Mouse (Mus musculus): ENCODE results near the gene Icam4. TPM values are rescaled to one million over a fixed set of nuclear protein-coding genes. Genes with fewer than 3 reads are reported as not detected.
"Not testable (repeated sequence)": the region's sequence is repeated elsewhere in the genome, so short reads cannot be mapped to it uniquely, and the experiment has no call there.

Icam4 gene
- polyA plus RNA-seq, 1 experiment: 105 TPM

GRCm38 (mm10) chr9:21036161-21036560, 7.0 kb downstream of the Icam4 start:
- TF ChIP-seq GATA1 (IDR thresholded peaks at IDR 0.05; ENCODE audit: low read length) (no peak), TAL1 (IDR thresholded peaks at IDR 0.05; ENCODE audit: low read length) (no peak)
- H3K9me3 ChIP-seq (ENCODE audit: control insufficient read depth, low read length): peaks cover 27% of the 10 kb centered on the region
- peaks cover 85% of the 10 kb centered on the region for H3K4me1 ChIP-seq (ENCODE audit: control insufficient read depth)
- H3K36me3 ChIP-seq (ENCODE audit: control insufficient read depth): peaks cover 32% of the 10 kb centered on the region
- no peak overlapping the region for H3K4me3 ChIP-seq (replicated peaks)
- H3K27me3 ChIP-seq (ENCODE audit: control insufficient read depth): peaks cover 78% of the 10 kb centered on the region

- Histone ChIP-seq H3K27me3 (ENCODE audit: control insufficient read depth) (peaks cover 74% of the 10 kb centered on the region), H3K4me3 (replicated peaks) (no peak overlapping the region), H3K4me1 (ENCODE audit: control insufficient read depth) (peaks cover 85% of the 10 kb centered on the region)
Measured at GRCm38 (mm10) chr9:21036666-21037065, 7.5 kb downstream of the Icam4 start.

GRCm38 (mm10) chr9:21037481-21037891, 8.3 kb downstream of the Icam4 start:
- H3K9me3 ChIP-seq (ENCODE audit: control insufficient read depth, low read length): peaks cover 27% of the 10 kb centered on the region
- no peak overlapping the region for H3K4me3 ChIP-seq (replicated peaks)
- H3K4me1 ChIP-seq (ENCODE audit: control insufficient read depth): peaks cover 76% of the 10 kb centered on the region
- H3K36me3 ChIP-seq (ENCODE audit: control insufficient read depth): peaks cover 29% of the 10 kb centered on the region
- TF ChIP-seq TAL1 (IDR thresholded peaks at IDR 0.05; ENCODE audit: low read length): no peak
- TF ChIP-seq GATA1 (IDR thresholded peaks at IDR 0.05; ENCODE audit: low read length): no peak
- peaks cover 66% of the 10 kb centered on the region for H3K27me3 ChIP-seq (ENCODE audit: control insufficient read depth)

More at GRCm38 (mm10) chr9:21036666-21037065, 7.5 kb downstream of the Icam4 start:
- Histone ChIP-seq H3K36me3 (ENCODE audit: control insufficient read depth) (peaks cover 29% of the 10 kb centered on the region), H3K9me3 (ENCODE audit: control insufficient read depth, low read length) (peaks cover 27% of the 10 kb centered on the region)
- TF ChIP-seq TAL1 (IDR thresholded peaks at IDR 0.05; ENCODE audit: low read length) (no peak), GATA1 (IDR thresholded peaks at IDR 0.05; ENCODE audit: low read length) (no peak)

GRCm38 (mm10) chr9:21039779-21040178, 10.6 kb downstream of the Icam4 start:
- Histone ChIP-seq H3K27me3 (ENCODE audit: control insufficient read depth) (peaks cover 43% of the 10 kb centered on the region), H3K36me3 (ENCODE audit: control insufficient read depth) (peaks cover 23% of the 10 kb centered on the region), H3K4me1 (ENCODE audit: control insufficient read depth) (peaks cover 62% of the 10 kb centered on the region)

GRCm38 (mm10) chr9:21041308-21041707, 12.1 kb downstream of the Icam4 start:
- Histone ChIP-seq H3K9me3 (ENCODE audit: control insufficient read depth, low read length) (peaks cover 15% of the 10 kb centered on the region), H3K27me3 (ENCODE audit: control insufficient read depth) (peaks cover 28% of the 10 kb centered on the region), H3K4me1 (ENCODE audit: control insufficient read depth) (peaks cover 56% of the 10 kb centered on the region), H3K36me3 (ENCODE audit: control insufficient read depth) (peaks cover 10% of the 10 kb centered on the region), H3K4me3 (replicated peaks) (no peak overlapping the region)
- no peak for TF ChIP-seq GATA1 (IDR thresholded peaks at IDR 0.05; ENCODE audit: low read length)
- no peak for TF ChIP-seq TAL1 (IDR thresholded peaks at IDR 0.05; ENCODE audit: low read length)

More at GRCm38 (mm10) chr9:21039779-21040178, 10.6 kb downstream of the Icam4 start:
- no peak overlapping the region for H3K4me3 ChIP-seq (replicated peaks)
- TF ChIP-seq TAL1 (IDR thresholded peaks at IDR 0.05; ENCODE audit: low read length) (peak; percentile 34; the same call in 1 of the 3 replicates), GATA1 (IDR thresholded peaks at IDR 0.05; ENCODE audit: low read length) (peak; percentile 55)
- H3K9me3 ChIP-seq (ENCODE audit: control insufficient read depth, low read length): peaks cover 25% of the 10 kb centered on the region

GRCm38 (mm10) chr9:21043563-21043962, 14.4 kb downstream of the Icam4 start:
- peaks cover 8% of the 10 kb centered on the region for H3K27me3 ChIP-seq (ENCODE audit: control insufficient read depth)
- TF ChIP-seq GATA1 (IDR thresholded peaks at IDR 0.05; ENCODE audit: low read length) (no peak), TAL1 (IDR thresholded peaks at IDR 0.05; ENCODE audit: low read length) (no peak)

GRCm38 (mm10) chr9:21044785-21045184, 15.6 kb downstream of the Icam4 start:
- not testable (repeated sequence) for H3K9me3 ChIP-seq (ENCODE audit: control insufficient read depth, low read length); H3K27me3 ChIP-seq (ENCODE audit: control insufficient read depth); H3K36me3 ChIP-seq (ENCODE audit: control insufficient read depth); H3K4me3 ChIP-seq (replicated peaks)
- peaks cover 25% of the 10 kb centered on the region for H3K4me1 ChIP-seq (ENCODE audit: control insufficient read depth)

More at GRCm38 (mm10) chr9:21043563-21043962, 14.4 kb downstream of the Icam4 start:
- peaks cover 2% of the 10 kb centered on the region; the same call in 1 of the 2 replicates for H3K9me3 ChIP-seq (ENCODE audit: control insufficient read depth, low read length)
- peaks cover 2% of the 10 kb centered on the region; the same call in 1 of the 2 replicates for H3K36me3 ChIP-seq (ENCODE audit: control insufficient read depth)
- peaks cover 35% of the 10 kb centered on the region for H3K4me1 ChIP-seq (ENCODE audit: control insufficient read depth)
- no peak overlapping the region for H3K4me3 ChIP-seq (replicated peaks)

- no peaks in the 10 kb centered on the region for H3K36me3 ChIP-seq (ENCODE audit: control insufficient read depth)
- peaks cover 2% of the 10 kb centered on the region; the same call in 1 of the 2 replicates for H3K27me3 ChIP-seq (ENCODE audit: control insufficient read depth)
- peaks cover 21% of the 10 kb centered on the region for H3K4me1 ChIP-seq (ENCODE audit: control insufficient read depth)
- H3K9me3 ChIP-seq (ENCODE audit: control insufficient read depth, low read length): no peaks in the 10 kb centered on the region
- H3K4me3 ChIP-seq (replicated peaks): no peak overlapping the region
- TF ChIP-seq TAL1 (IDR thresholded peaks at IDR 0.05; ENCODE audit: low read length) (no peak), GATA1 (IDR thresholded peaks at IDR 0.05; ENCODE audit: low read length) (no peak)
Measured at GRCm38 (mm10) chr9:21045235-21045634, 16.1 kb downstream of the Icam4 start.

GRCm38 (mm10) chr9:21051578-21051977, 22.4 kb downstream of the Icam4 start:
- Histone ChIP-seq H3K9me3 (ENCODE audit: control insufficient read depth, low read length) (no peaks in the 10 kb centered on the region), H3K36me3 (ENCODE audit: control insufficient read depth) (no peaks in the 10 kb centered on the region), H3K27me3 (ENCODE audit: control insufficient read depth) (peaks cover 4% of the 10 kb centered on the region), H3K4me3 (replicated peaks) (no peak overlapping the region), H3K4me1 (ENCODE audit: control insufficient read depth) (peaks cover 16% of the 10 kb centered on the region)
- TF ChIP-seq TAL1 (IDR thresholded peaks at IDR 0.05; ENCODE audit: low read length) (no peak), GATA1 (IDR thresholded peaks at IDR 0.05; ENCODE audit: low read length) (no peak)

GRCm38 (mm10) chr9:21062928-21063327, 33.8 kb downstream of the Icam4 start:
- Histone ChIP-seq H3K9me3 (ENCODE audit: control insufficient read depth, low read length) (no peaks in the 10 kb centered on the region), H3K4me1 (ENCODE audit: control insufficient read depth) (peaks cover 4% of the 10 kb centered on the region), H3K27me3 (ENCODE audit: control insufficient read depth) (no peaks in the 10 kb centered on the region), H3K36me3 (ENCODE audit: control insufficient read depth) (peaks cover 48% of the 10 kb centered on the region), H3K4me3 (replicated peaks) (no peak overlapping the region)
- TF ChIP-seq GATA1 (IDR thresholded peaks at IDR 0.05; ENCODE audit: low read length) (no peak), TAL1 (IDR thresholded peaks at IDR 0.05; ENCODE audit: low read length) (no peak)
